Mouse (Mus musculus): ENCODE results near the gene Lama1. TPM values are rescaled to one million over a fixed set of nuclear protein-coding genes. Genes with fewer than 3 reads are reported as not detected.

Gene Lama1
- polyA plus RNA-seq, 1 experiment from 2014 or later, result 0.72 TPM

- Histone ChIP-seq H3K27me3 (ENCODE audit: insufficient read depth, low read length) (no peaks in the 10 kb centered on the region), H3K9ac (replicated peaks) (no peak overlapping the region), H3K4me2 (ENCODE audit: low read depth, low read length) (no peak overlapping the region), H3K36me3 (replicated peaks; ENCODE audit: insufficient read depth, low read length) (no peaks in the 10 kb centered on the region), H3K4me3 (ENCODE audit: low read depth, low read length) (no peak overlapping the region), H3K27ac (ENCODE audit: low read depth) (no peak overlapping the region), H3K9me3 (ENCODE audit: low read length) (no peaks in the 10 kb centered on the region), H3K4me1 (ENCODE audit: insufficient read depth) (no peaks in the 10 kb centered on the region)
- TF ChIP-seq CTCF (IDR thresholded peaks at IDR 0.05; ENCODE audit: low read depth), result no peak
- no peak for TF ChIP-seq EP300 (IDR thresholded peaks at IDR 0.05; ENCODE audit: low read depth)
- ATAC-seq (no peak), DNase-seq (no peak)
- 88% methylated on average over 1 of the region's 1 CpGs for WGBS (ENCODE audit: insufficient replicate concordance)
Measured at GRCm38 (mm10) chr17:67722578-67722977, 25.5 kb downstream of the Lama1 start.

GRCm38 (mm10) chr17:67723175-67724067, 26.4 kb downstream of the Lama1 start:
- WGBS (ENCODE audit: insufficient replicate concordance), result 75% methylated on average over 14 of the region's 14 CpGs
- no peak overlapping the region for H3K9ac ChIP-seq (replicated peaks)
- no peak for ATAC-seq

GRCm38 (mm10) chr17:67726601-67727000, 29.5 kb downstream of the Lama1 start:
- Histone ChIP-seq H3K4me2 (ENCODE audit: low read depth, low read length) (no peak overlapping the region), H3K27me3 (ENCODE audit: insufficient read depth, low read length) (no peaks in the 10 kb centered on the region), H3K36me3 (replicated peaks; ENCODE audit: insufficient read depth, low read length) (no peaks in the 10 kb centered on the region), H3K4me1 (ENCODE audit: insufficient read depth) (peaks cover 6% of the 10 kb centered on the region; the same call in 1 of the 2 replicates), H3K9me3 (ENCODE audit: low read length) (no peaks in the 10 kb centered on the region), H3K9ac (replicated peaks) (no peak overlapping the region), H3K27ac (ENCODE audit: low read depth) (no peak overlapping the region), H3K4me3 (ENCODE audit: low read depth, low read length) (no peak overlapping the region)
- TF ChIP-seq EP300 (IDR thresholded peaks at IDR 0.05; ENCODE audit: low read depth) (no peak), CTCF (IDR thresholded peaks at IDR 0.05; ENCODE audit: low read depth) (no peak)
- ATAC-seq (no peak), DNase-seq (no peak)
- 82% methylated on average over 11 of the region's 11 CpGs for WGBS (ENCODE audit: insufficient replicate concordance)

More at GRCm38 (mm10) chr17:67723175-67724067, 26.4 kb downstream of the Lama1 start:
- no peak for DNase-seq
- H3K4me3 ChIP-seq (ENCODE audit: low read depth, low read length), result no peak overlapping the region
- no peak for TF ChIP-seq EP300 (IDR thresholded peaks at IDR 0.05; ENCODE audit: low read depth)
- no peak for TF ChIP-seq CTCF (IDR thresholded peaks at IDR 0.05; ENCODE audit: low read depth)
- H3K9me3 ChIP-seq (ENCODE audit: low read length), result no peaks in the 10 kb centered on the region
- H3K4me1 ChIP-seq (ENCODE audit: insufficient read depth), result no peaks in the 10 kb centered on the region
- H3K27me3 ChIP-seq (ENCODE audit: insufficient read depth, low read length), result no peaks in the 10 kb centered on the region
- no peak overlapping the region for H3K4me2 ChIP-seq (ENCODE audit: low read depth, low read length)
- H3K36me3 ChIP-seq (replicated peaks; ENCODE audit: insufficient read depth, low read length), result no peaks in the 10 kb centered on the region
- no peak overlapping the region for H3K27ac ChIP-seq (ENCODE audit: low read depth)

- Histone ChIP-seq H3K36me3 (replicated peaks; ENCODE audit: insufficient read depth, low read length) (no peaks in the 10 kb centered on the region), H3K27ac (ENCODE audit: low read depth) (no peak overlapping the region; the same call in 1 of the 2 replicates), H3K4me3 (ENCODE audit: low read depth, low read length) (no peak overlapping the region), H3K4me2 (ENCODE audit: low read depth, low read length) (0 out of 2 replicates have a peak overlapping the region, but pooled peaks have one; percentile 22), H3K9me3 (ENCODE audit: low read length) (no peaks in the 10 kb centered on the region), H3K27me3 (ENCODE audit: insufficient read depth, low read length) (no peaks in the 10 kb centered on the region), H3K4me1 (ENCODE audit: insufficient read depth) (peaks cover 6% of the 10 kb centered on the region; the same call in 1 of the 2 replicates), H3K9ac (replicated peaks) (no peak overlapping the region)
- TF ChIP-seq CTCF (IDR thresholded peaks at IDR 0.05; ENCODE audit: low read depth) (no peak), EP300 (IDR thresholded peaks at IDR 0.05; ENCODE audit: low read depth) (no peak)
- ATAC-seq, result no peak
- no peak for DNase-seq
- 45% methylated on average over 7 of the region's 7 CpGs for WGBS (ENCODE audit: insufficient replicate concordance)
Measured at GRCm38 (mm10) chr17:67728751-67729150, 31.7 kb downstream of the Lama1 start.

- 38% methylated on average over 3 of the region's 3 CpGs for WGBS (ENCODE audit: insufficient replicate concordance)
- Histone ChIP-seq H3K9ac (replicated peaks) (no peak overlapping the region), H3K27ac (ENCODE audit: low read depth) (0 out of 2 replicates have a peak overlapping the region, but pooled peaks have one; percentile 1), H3K27me3 (ENCODE audit: insufficient read depth, low read length) (no peaks in the 10 kb centered on the region), H3K4me2 (ENCODE audit: low read depth, low read length) (no peak overlapping the region), H3K4me1 (ENCODE audit: insufficient read depth) (peaks cover 6% of the 10 kb centered on the region; the same call in 1 of the 2 replicates), H3K36me3 (replicated peaks; ENCODE audit: insufficient read depth, low read length) (no peaks in the 10 kb centered on the region), H3K9me3 (ENCODE audit: low read length) (no peaks in the 10 kb centered on the region), H3K4me3 (ENCODE audit: low read depth, low read length) (no peak overlapping the region)
- TF ChIP-seq CTCF (IDR thresholded peaks at IDR 0.05; ENCODE audit: low read depth) (no peak), EP300 (IDR thresholded peaks at IDR 0.05; ENCODE audit: low read depth) (no peak)
- no peak for DNase-seq
- no peak for ATAC-seq
Measured at GRCm38 (mm10) chr17:67731096-67731495, 34.0 kb downstream of the Lama1 start.

- no peak overlapping the region for H3K4me2 ChIP-seq (ENCODE audit: low read depth, low read length)
- no peak overlapping the region for H3K9ac ChIP-seq (replicated peaks)
- TF ChIP-seq EP300 (IDR thresholded peaks at IDR 0.05; ENCODE audit: low read depth) (no peak), CTCF (IDR thresholded peaks at IDR 0.05; ENCODE audit: low read depth) (no peak)
- no peaks in the 10 kb centered on the region for H3K27me3 ChIP-seq (ENCODE audit: insufficient read depth, low read length)
- H3K36me3 ChIP-seq (replicated peaks; ENCODE audit: insufficient read depth, low read length), result no peaks in the 10 kb centered on the region
- WGBS (ENCODE audit: insufficient replicate concordance), result 73% methylated on average over 11 of the region's 11 CpGs
- H3K27ac ChIP-seq (ENCODE audit: low read depth), result peak overlapping the region; percentile 29
- no peak overlapping the region for H3K4me3 ChIP-seq (ENCODE audit: low read depth, low read length)
- ATAC-seq, result no peak
- peaks cover 6% of the 10 kb centered on the region; the same call in 1 of the 2 replicates for H3K4me1 ChIP-seq (ENCODE audit: insufficient read depth)
- DNase-seq, result no peak
- no peaks in the 10 kb centered on the region for H3K9me3 ChIP-seq (ENCODE audit: low read length)
Measured at GRCm38 (mm10) chr17:67731964-67732363, 34.9 kb downstream of the Lama1 start.
